Mouse (Mus musculus): ENCODE measurements around the gene Olfr969.
"Not testable (repeated sequence)": the region's sequence is repeated elsewhere in the genome, so short reads cannot be mapped to it uniquely, and the experiment has no call there.

GRCm38 (mm10) chr9:39836576-39836975 lies 45.8 kb downstream of the Olfr969 start, which contains the start of gene Olfr971:
- not testable (repeated sequence) for TF ChIP-seq POLR2A (IDR thresholded peaks at IDR 0.05; ENCODE audit: extremely low read depth, insufficient read depth, low read length); CTCF (IDR thresholded peaks at IDR 0.05; ENCODE audit: low read depth, low read length)

Data from liver, adult 2 months (tissue).